ENCODE assay signal across 8 mouse cellular contexts in the genomic region with DNA sequence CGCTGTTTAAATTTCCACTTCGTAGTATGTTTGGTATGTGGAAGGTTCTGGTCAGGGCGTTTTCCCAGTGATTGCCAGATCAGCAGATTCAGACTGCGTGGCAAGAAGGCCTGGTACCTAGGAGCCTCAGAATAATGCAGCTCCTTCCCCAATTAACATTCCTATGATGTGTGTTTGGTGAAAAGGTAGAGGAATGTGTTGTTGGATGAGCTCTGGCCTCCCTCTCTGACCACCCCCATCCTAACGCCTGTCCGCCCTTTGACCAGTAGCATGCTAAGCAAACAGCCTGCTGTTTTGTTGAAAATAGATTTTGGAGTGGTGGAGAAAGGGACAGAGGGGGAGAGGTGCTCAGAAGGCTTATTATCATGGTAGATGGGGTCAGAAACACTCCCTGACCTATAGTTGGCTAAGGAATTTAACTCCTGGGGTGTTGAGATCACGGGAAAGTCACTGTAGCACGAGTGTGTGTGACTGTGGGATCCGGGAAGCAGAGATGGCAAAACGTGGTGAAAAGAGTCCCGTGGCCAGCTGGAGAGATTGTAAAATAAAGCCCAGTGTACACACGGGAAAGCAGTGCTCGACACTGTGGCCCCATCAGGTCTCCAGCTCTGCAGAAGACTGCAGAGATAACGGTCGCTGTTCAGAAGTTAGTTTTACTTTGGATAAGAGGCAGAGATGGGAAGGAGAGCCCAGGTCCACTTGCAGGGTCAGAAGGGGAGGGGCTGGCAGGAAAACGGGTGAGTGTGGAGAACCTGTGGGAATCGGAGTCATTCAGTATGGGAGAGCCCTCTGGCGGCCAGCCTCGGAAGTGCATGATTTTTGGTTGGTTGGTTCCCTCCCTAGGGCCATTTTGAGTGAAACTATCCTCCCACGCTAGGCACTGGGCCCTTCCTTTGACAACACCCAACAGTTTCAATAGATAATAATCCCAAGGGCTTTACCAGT. TPM values are rescaled to one million over a fixed set of nuclear protein-coding genes. Genes with fewer than 3 reads are reported as not detected.
DNase-seq lines count a peak whose midpoint lies in the region; ATAC-seq and TF ChIP-seq lines count a peak whose summit lies in the region.

No protein-coding gene starts in this region.

- 0 out of 4 replicates have a peak, but pooled peaks cover 0 to 2% of the 10 kb centered on the region in 2 experiments for H3K4me1 ChIP-seq in ES-E14 (ENCODE audit: control insufficient read depth in 2 of 2, insufficient read depth in 2 of 2, low read length in 2 of 2, poor library complexity in 1 of 2)
- peaks cover 4% of the 10 kb centered on the region; the same call in 1 of the 2 replicates for H3K4me1 ChIP-seq in forebrain, embryonic 15.5 days
- H3K4me1 ChIP-seq in lung, adult 2 months (ENCODE audit: control insufficient read depth, insufficient read depth, low read length) = no peaks in the 10 kb centered on the region; the same call in 1 of the 2 replicates

- 24% methylated on average over 20 of the region's 20 CpGs for WGBS in forebrain, embryonic 15.5 days
- 27% methylated on average over 20 of the region's 20 CpGs for WGBS in lung, adult 2 months

- no peak overlapping the region for H3K27ac ChIP-seq in ES-E14 (ENCODE audit: insufficient read depth, low read depth, low read length, poor library complexity, severe bottlenecking)
- no peak overlapping the region for H3K27ac ChIP-seq in forebrain, embryonic 15.5 days (replicated peaks)

- no peak overlapping the region for H3K9ac ChIP-seq in ES-E14 (ENCODE audit: insufficient read depth, low read depth, low read length, poor library complexity, severe bottlenecking)
- 0 out of 2 replicates have a peak overlapping the region, but pooled peaks have one; percentile 24 for H3K9ac ChIP-seq in forebrain, embryonic 15.5 days (replicated peaks)

- TF ChIP-seq POLR2A in lung, adult 2 months (IDR thresholded peaks at IDR 0.05; ENCODE audit: borderline replicate concordance, extremely low read depth, low read depth, low read length) = no peak

- intact Hi-C loops in heart, postnatal 14 days (cut with DNase I) = loop anchor here (1.0 to 5.0 kb wide), 6 partner anchors 25 to 219 kb away; a partner anchor contains a TSS

- peak overlapping the region; percentile 27; the same call in 1 of the 2 replicates for H3K4me2 ChIP-seq in forebrain, embryonic 15.5 days (replicated peaks)

- TF ChIP-seq CTCF in lung, adult 2 months (IDR thresholded peaks at IDR 0.05; ENCODE audit: insufficient read depth, low read length) = peak; percentile 93

- DNase-seq in ES-E14 (ENCODE audit: low read depth, low spot score) = peak; percentile 87
- peak; percentile 71 for DNase-seq in cerebellum, adult 11-12 months
- peak; percentile 89 to 94 for DNase-seq in heart, postnatal 14 days
- peak; percentile 78 for DNase-seq in layer of hippocampus, adult 11-12 months (ENCODE audit: low spot score)
- peak; percentile 92 for DNase-seq in lung, adult 2 months
- peak; percentile 17 to 21 for DNase-seq in thymus, adult 18-20 months

- H3K9me3 ChIP-seq in ES-E14 (ENCODE audit: control insufficient read depth, insufficient read depth, low read depth, low read length) = no peaks in the 10 kb centered on the region
- H3K9me3 ChIP-seq in forebrain, embryonic 15.5 days = no peaks in the 10 kb centered on the region

- H3K36me3 ChIP-seq in ES-E14 (ENCODE audit: control insufficient read depth, insufficient read depth, low read length, poor library complexity, severe bottlenecking) = no peaks in the 10 kb centered on the region
- no peaks in the 10 kb centered on the region for H3K36me3 ChIP-seq in forebrain, embryonic 15.5 days

- H3K27me3 ChIP-seq in forebrain, embryonic 15.5 days = no peaks in the 10 kb centered on the region

- H3K4me3 ChIP-seq in ES-E14 (ENCODE audit: insufficient read depth in 1 of 2, low read depth in 1 of 2, low read length in 2 of 2, poor library complexity in 1 of 2, severe bottlenecking in 1 of 2) = no peak overlapping the region
- H3K4me3 ChIP-seq in forebrain, embryonic 15.5 days = no peak overlapping the region
- peak overlapping the region; percentile 20 for H3K4me3 ChIP-seq in lung, adult 2 months (replicated peaks; ENCODE audit: extremely low read depth, low read depth, low read length)

- peak; percentile 46; the same call in 1 of the 2 replicates for ATAC-seq in forebrain, embryonic 15.5 days (replicated peaks)
- peak; percentile 37; the same call in 1 of the 2 replicates for ATAC-seq in neutrophil, adult 5-6 weeks (ENCODE audit: extremely low read depth, insufficient number of reproducible peaks, low FRiP score, poor library complexity, severe bottlenecking)

- in situ Hi-C loops in ES-E14 (cut with MboI; ENCODE audit: low sequenced_read_pairs in 2 of 2, unreplicated experiment in 2 of 2) = loop anchor here (10.0 to 25.0 kb wide), 3 partner anchors 142 to 567 kb away; a partner anchor contains a TSS

TF ChIP-seq in ES-E14, 5 proteins besides CTCF, POLR2A, EP300 and RAD21:
- peak; percentile 82; the same call in 1 of the 2 replicates for TF ChIP-seq ZC3H11A (IDR thresholded peaks at IDR 0.05; ENCODE audit: borderline replicate concordance, low read depth, low read length)
- TF ChIP-seq MAFK (IDR thresholded peaks at IDR 0.05; ENCODE audit: insufficient read depth, low read depth, low read length) = no peak

RNA-seq across cellular contexts. Expression of a gene that starts 59.9 kb away (rescaled TPM):
- 1.4 and 2.3 TPM in 2 replicates for total RNA-seq in ES-E14 (2012; rRNA removed)
- polyA plus RNA-seq in forebrain, embryonic 15.5 days (2015; fragmentation: Nextera tagmentation; extraction: Ambion mirVana) = 0.72 and 1.4 TPM in 2 replicates
- total RNA-seq in heart, postnatal 14 days (2021) = 1 to 10 TPM; 4.2 to 4.3 TPM
- polyA plus RNA-seq in lung, adult 2 months (2012; rRNA removed) = 5.1 and 5.2 TPM in 2 replicates
- total RNA-seq in neutrophil, adult 5-6 weeks (2017) = not detected in 2 replicates

Comparison
In these comparisons a context has a peak if more than half of its experiments do, and no peak if none do; other contexts are left out.
1. DNase-seq: peak in every context shown above with its lines; median percentile 92 in lung, adult 2 months; 92 in heart, postnatal 14 days; 87 in ES-E14; 78 in layer of hippocampus, adult 11-12 months; 71 in cerebellum, adult 11-12 months; 19 in thymus, adult 18-20 months.